Mouse (Mus musculus) cortical plate, adult 2 months (tissue): ENCODE data around the gene Ydjc. TPM values are rescaled to one million over a fixed set of nuclear protein-coding genes. Genes with fewer than 3 reads are reported as not detected.
"Not testable (repeated sequence)": the region's sequence is repeated elsewhere in the genome, so short reads cannot be mapped to it uniquely, and the experiment has no call there.

Source experiments
- H3K27ac ChIP-seq: fragments of 200-500 bp; 2 replicates; pipeline ENCODE4 v1.5.1; 2012; ENCODE audit warnings: low read length, control low read depth, inconsistent platforms; ENCODE audit not compliant: insufficient read depth
- H3K4me1 ChIP-seq: fragments of 200-500 bp; 2 replicates; pipeline ENCODE4 v1.6.1; 2011; ENCODE audit warnings: low read length; ENCODE audit not compliant: control insufficient read depth, insufficient read depth
- H3K4me3 ChIP-seq: fragments of 200-500 bp; 2 replicates; pipeline ENCODE4 v1.5.1; 2011; ENCODE audit warnings: mild to moderate bottlenecking, low read length, control low read depth; ENCODE audit not compliant: insufficient read depth
- CTCF ChIP-seq: fragments of 200-500 bp; IDR thresholded peaks from 2 replicates; pipeline ENCODE4 v1.5.1; 2011; ENCODE audit warnings: mild to moderate bottlenecking, control low read depth, low read length; ENCODE audit not compliant: insufficient read depth; ENCODE audit errors: extremely low read depth
- POLR2A ChIP-seq: fragments of 200-500 bp; IDR thresholded peaks from 2 replicates; pipeline ENCODE4 v1.6.1; 2011; ENCODE audit warnings: mild to moderate bottlenecking, low read length, control low read depth; ENCODE audit not compliant: insufficient read depth; ENCODE audit errors: extremely low read depth
- polyA plus RNA-seq: library from polyadenylated mRNA; depleted of rRNA; stranded (reverse); fragments of >200 nt; gene quantifications from 2 replicates; pipeline ENCODE4 v1.2.3, GENCODE M21; 2012

The Ydjc gene
- polyA plus RNA-seq, 1 experiment, result 30.5 TPM

- Histone ChIP-seq H3K4me1 (no peaks in the 10 kb centered on the region), H3K27ac (no peak overlapping the region), H3K4me3 (no peak overlapping the region)
- TF ChIP-seq CTCF, result no peak
These were observed 6.3 kb downstream of the Ydjc start for GRCm38 (mm10) chr16:17150520-17151258.

- TF ChIP-seq CTCF (no peak), POLR2A (no peak)
- Histone ChIP-seq H3K4me1 (no peaks in the 10 kb centered on the region), H3K4me3 (no peak overlapping the region), H3K27ac (no peak overlapping the region)
These were observed 7.5 kb downstream of the Ydjc start for GRCm38 (mm10) chr16:17151874-17152273.

GRCm38 (mm10) chr16:17154346-17154745 lies 9.9 kb downstream of the Ydjc start:
- Histone ChIP-seq H3K4me1 (peaks cover 3% of the 10 kb centered on the region; the same call in 1 of the 2 replicates), H3K27ac (no peak overlapping the region), H3K4me3 (no peak overlapping the region)
- TF ChIP-seq POLR2A (no peak), CTCF (no peak)

- not testable (repeated sequence) for H3K4me1 ChIP-seq, H3K27ac ChIP-seq, H3K4me3 ChIP-seq
These were observed 21.1 kb downstream of the Ydjc start for GRCm38 (mm10) chr16:17165478-17165877.

GRCm38 (mm10) chr16:17167179-17167578 lies 22.8 kb downstream of the Ydjc start:
- Histone ChIP-seq H3K27ac (no peak overlapping the region), H3K4me1 (peaks cover 1% of the 10 kb centered on the region; the same call in 1 of the 2 replicates), H3K4me3 (no peak overlapping the region)
- TF ChIP-seq CTCF, result no peak
- TF ChIP-seq POLR2A, result no peak

GRCm38 (mm10) chr16:17168049-17168448 lies 23.6 kb downstream of the Ydjc start:
- no peak overlapping the region for H3K4me3 ChIP-seq
- TF ChIP-seq CTCF (no peak), POLR2A (no peak)
- H3K4me1 ChIP-seq, result no peaks in the 10 kb centered on the region
- H3K27ac ChIP-seq, result no peak overlapping the region

- H3K27ac ChIP-seq, result no peak overlapping the region
- peaks cover 1% of the 10 kb centered on the region; the same call in 1 of the 2 replicates for H3K4me1 ChIP-seq
- no peak overlapping the region for H3K4me3 ChIP-seq
- TF ChIP-seq CTCF (no peak), POLR2A (no peak)
These were observed 31.3 kb downstream of the Ydjc start for GRCm38 (mm10) chr16:17175765-17176164.

- H3K4me3 ChIP-seq, result no peak overlapping the region
- H3K27ac ChIP-seq, result no peak overlapping the region
- peaks cover 4% of the 10 kb centered on the region; the same call in 1 of the 2 replicates for H3K4me1 ChIP-seq
- TF ChIP-seq CTCF (no peak), POLR2A (no peak)
These were observed 33.3 kb downstream of the Ydjc start for GRCm38 (mm10) chr16:17177623-17178170.

- Histone ChIP-seq H3K4me1 (peaks cover 4% of the 10 kb centered on the region; the same call in 1 of the 2 replicates), H3K4me3 (no peak overlapping the region), H3K27ac (no peak overlapping the region)
- TF ChIP-seq POLR2A (no peak), CTCF (no peak)
These were observed 35.3 kb downstream of the Ydjc start for GRCm38 (mm10) chr16:17179706-17180105.

GRCm38 (mm10) chr16:17181382-17181781 lies 37.0 kb downstream of the Ydjc start:
- Histone ChIP-seq H3K4me1 (peaks cover 4% of the 10 kb centered on the region; the same call in 1 of the 2 replicates), H3K27ac (no peak overlapping the region), H3K4me3 (no peak overlapping the region)
- TF ChIP-seq POLR2A, result no peak
- no peak for TF ChIP-seq CTCF

GRCm38 (mm10) chr16:17182136-17182535 lies 37.7 kb downstream of the Ydjc start:
- no peak overlapping the region for H3K27ac ChIP-seq
- H3K4me1 ChIP-seq, result peaks cover 4% of the 10 kb centered on the region; the same call in 1 of the 2 replicates
- no peak overlapping the region for H3K4me3 ChIP-seq
- TF ChIP-seq CTCF, result no peak
- TF ChIP-seq POLR2A, result no peak
